Mouse (Mus musculus) heart, embryonic 13.5 days (tissue): ENCODE results near the gene Cbll1. TPM values are rescaled to one million over a fixed set of nuclear protein-coding genes. Genes with fewer than 3 reads are reported as not detected.
A peak's percentile ranks its signal among the peaks of the same experiment; 100 is the strongest.
"Not testable (repeated sequence)": the region's sequence is repeated elsewhere in the genome, so short reads cannot be mapped to it uniquely, and the experiment has no call there.

Source experiments
- ATAC-seq: fragments of 200-750 bp; cut with Nextera tagmentation; 2 replicates; pipeline ENCODE4 v1.8.0; 2017; ENCODE audit warnings: moderate TSS enrichment; ENCODE audit not compliant: insufficient number of reproducible peaks, low FRiP score, low TSS enrichment; ENCODE audit errors: extremely low read depth
- H3K27ac ChIP-seq: fragments of 300-500 bp; sonication (generic); replicated peaks from 2 replicates; pipeline ENCODE4 v1.5.1; 2015; ENCODE audit warnings: moderate library complexity, mild to moderate bottlenecking, inconsistent platforms
- H3K27me3 ChIP-seq: fragments of 300-500 bp; sonication (generic); replicated peaks from 2 replicates; pipeline ENCODE4 v1.6.1; 2015; ENCODE audit warnings: mild to moderate bottlenecking, inconsistent platforms
- H3K36me3 ChIP-seq: fragments of 300-500 bp; sonication (generic); 2 replicates; pipeline ENCODE4 v1.6.1; 2015; ENCODE audit warnings: mild to moderate bottlenecking, inconsistent platforms
- H3K4me1 ChIP-seq: fragments of 300-500 bp; sonication (generic); 2 replicates; pipeline ENCODE4 v1.6.1; 2015; ENCODE audit warnings: inconsistent platforms
- H3K4me2 ChIP-seq: fragments of 300-500 bp; sonication (generic); 2 replicates; pipeline ENCODE4 v1.6.1; 2015; ENCODE audit warnings: inconsistent platforms, mild to moderate bottlenecking, moderate library complexity
- H3K4me3 ChIP-seq: fragments of 300-500 bp; sonication (generic); 2 replicates; pipeline ENCODE4 v1.5.1; 2015; ENCODE audit warnings: moderate library complexity, mild to moderate bottlenecking, inconsistent platforms
- H3K9ac ChIP-seq: fragments of 300-500 bp; sonication (generic); 2 replicates; pipeline ENCODE4 v1.6.1; 2015; ENCODE audit warnings: inconsistent platforms, mild to moderate bottlenecking, moderate library complexity
- H3K9me3 ChIP-seq: fragments of 300-500 bp; sonication (generic); 2 replicates; pipeline ENCODE4 v1.6.1; 2016; ENCODE audit warnings: inconsistent platforms
- WGBS: fragments of 180-500 bp; shearing (Covaris S2); methylation state at CpG from one replicate; pipeline ENCODE4 v1.1.7; 2015; ENCODE audit warnings: mixed read lengths; 5-methylcytosine and 5-hydroxymethylcytosine counted together
- polyA plus RNA-seq: library from polyadenylated mRNA; unstranded; fragments of >200 nt; fragmentation: Nextera tagmentation; extraction: Ambion mirVana; gene quantifications from 2 replicates; pipeline ENCODE4 v1.2.1, GENCODE M21; 2015

The Cbll1 gene
- polyA plus RNA-seq, 1 experiment from 2014 or later, result 8.4 TPM

DNA sequence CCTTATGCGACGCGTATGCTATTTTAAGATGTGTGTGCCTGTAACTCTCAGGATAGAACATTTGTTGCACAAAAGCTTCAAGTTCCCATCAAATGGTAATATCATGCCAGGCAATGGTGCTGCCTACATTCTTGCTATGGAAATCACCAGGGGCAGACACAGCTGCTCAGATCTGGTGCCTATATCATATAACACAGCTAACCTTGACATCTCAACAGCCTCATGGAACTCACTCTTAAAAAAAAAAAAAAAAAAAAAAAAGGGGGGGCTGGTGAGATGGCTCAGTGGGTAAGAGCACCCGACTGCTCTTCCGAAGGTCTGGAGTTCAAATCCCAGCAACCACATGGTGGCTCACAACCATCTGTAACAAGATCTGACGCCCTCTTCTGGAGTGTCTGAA is 21.2 kb downstream of the Cbll1 start:
- not testable (repeated sequence) for H3K36me3 ChIP-seq, H3K27me3 ChIP-seq, H3K4me1 ChIP-seq, H3K4me2 ChIP-seq, H3K9ac ChIP-seq, H3K9me3 ChIP-seq, H3K27ac ChIP-seq, H3K4me3 ChIP-seq, ATAC-seq
- 88% methylated on average over 4 of the region's 6 CpGs for WGBS

DNA sequence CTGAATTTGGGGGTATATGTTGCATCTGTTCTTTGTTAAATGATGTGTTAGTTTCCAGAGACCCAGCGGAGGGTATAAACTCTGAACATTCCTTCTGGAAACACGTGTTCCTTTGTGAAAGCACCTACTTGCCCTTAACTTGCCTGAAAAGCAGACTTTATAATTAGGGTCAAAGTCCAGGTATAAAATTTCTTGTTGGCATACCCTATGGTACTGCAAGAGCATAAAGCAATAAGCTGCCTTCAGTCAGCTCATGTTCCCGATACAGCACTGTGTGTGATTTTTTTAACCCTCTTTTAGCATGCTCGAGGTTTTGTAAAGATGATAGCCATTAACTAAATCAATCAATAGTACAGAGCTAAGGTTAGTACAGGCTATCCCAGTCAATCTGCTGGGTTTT is 36.8 kb downstream of the Cbll1 start:
- WGBS, result 73% methylated on average over 4 of the region's 4 CpGs
- no peaks in the 10 kb centered on the region for H3K9me3 ChIP-seq
- no peak overlapping the region for H3K27ac ChIP-seq
- H3K36me3 ChIP-seq, result no peaks in the 10 kb centered on the region
- no peak overlapping the region for H3K4me2 ChIP-seq
- 0 out of 2 replicates have a peak, but pooled peaks cover 4% of the 10 kb centered on the region for H3K4me1 ChIP-seq
- H3K27me3 ChIP-seq, result no peaks in the 10 kb centered on the region
- no peak overlapping the region for H3K9ac ChIP-seq
- ATAC-seq, result no peak
- H3K4me3 ChIP-seq, result no peak overlapping the region

DNA sequence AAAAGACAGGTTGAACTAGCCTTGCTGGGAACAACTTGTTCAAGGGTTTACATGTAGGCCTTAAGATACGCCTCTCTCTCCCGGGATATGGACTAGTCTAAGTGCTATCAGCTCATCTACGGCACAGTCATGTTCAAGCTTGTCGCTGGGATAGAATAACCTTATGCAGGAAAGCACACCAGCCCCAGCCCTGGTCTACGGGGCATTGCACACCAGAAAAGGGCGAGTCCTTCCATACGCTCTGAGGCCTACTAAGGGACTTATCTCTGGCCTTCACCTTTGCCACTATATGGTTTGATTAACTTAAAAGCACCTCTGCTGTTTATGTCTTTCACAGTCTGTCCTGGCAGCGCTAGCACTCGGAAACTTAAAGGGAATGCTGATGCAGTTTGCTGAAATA is 38.0 kb downstream of the Cbll1 start:
- Histone ChIP-seq H3K9ac (no peak overlapping the region), H3K4me3 (no peak overlapping the region), H3K4me2 (no peak overlapping the region), H3K9me3 (no peaks in the 10 kb centered on the region), H3K27me3 (no peaks in the 10 kb centered on the region), H3K27ac (no peak overlapping the region), H3K4me1 (0 out of 2 replicates have a peak, but pooled peaks cover 4% of the 10 kb centered on the region), H3K36me3 (no peaks in the 10 kb centered on the region)
- ATAC-seq, result no peak
- 86% methylated on average over 9 of the region's 9 CpGs for WGBS

DNA sequence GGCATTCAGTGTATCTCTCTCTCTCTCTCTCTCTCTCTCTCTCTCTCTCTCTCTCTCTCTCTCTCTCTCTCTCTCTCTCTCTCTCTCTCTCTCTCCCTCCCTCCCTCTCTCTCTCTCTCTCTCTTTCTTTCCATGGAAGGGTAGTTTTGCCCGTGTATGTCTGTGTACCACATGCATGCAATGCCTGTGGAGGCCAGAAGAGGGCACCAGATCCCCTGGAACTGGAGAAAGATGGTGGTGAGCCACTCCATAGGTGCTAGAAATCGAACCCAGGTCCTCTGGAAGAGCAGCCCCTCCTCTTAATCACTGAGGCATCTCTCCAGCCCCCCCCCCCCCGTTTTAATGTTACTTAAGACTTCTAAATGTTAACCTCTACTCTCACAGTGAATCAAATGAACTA is 39.1 kb downstream of the Cbll1 start:
- not testable (repeated sequence) for H3K9ac ChIP-seq, H3K27me3 ChIP-seq, H3K9me3 ChIP-seq, H3K4me3 ChIP-seq, H3K27ac ChIP-seq, H3K4me2 ChIP-seq, H3K4me1 ChIP-seq, ATAC-seq, H3K36me3 ChIP-seq
- 38% methylated on average over 3 of the region's 3 CpGs for WGBS

DNA sequence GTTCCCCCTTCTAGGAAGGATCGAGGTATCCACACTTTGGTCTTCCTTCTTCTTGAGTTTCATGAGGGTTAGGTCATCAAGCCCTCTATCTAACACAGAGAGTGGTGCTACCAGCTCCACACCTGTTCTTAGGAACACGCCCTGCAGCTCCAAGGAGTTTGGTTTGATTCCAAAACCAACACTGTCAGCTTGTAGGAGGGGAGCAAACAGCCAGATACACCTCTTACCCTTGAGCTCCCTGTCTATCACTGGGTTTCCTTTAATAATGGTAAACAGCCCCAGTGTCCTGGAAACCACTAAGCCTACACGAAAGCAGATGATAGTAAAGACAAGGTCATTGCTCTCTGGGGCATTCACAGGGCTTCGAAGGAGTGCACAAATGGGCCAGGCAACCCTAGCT is 40.9 kb downstream of the Cbll1 start:
- Histone ChIP-seq H3K4me1 (no peaks in the 10 kb centered on the region), H3K27ac (no peak overlapping the region), H3K36me3 (no peaks in the 10 kb centered on the region), H3K27me3 (no peaks in the 10 kb centered on the region), H3K9ac (no peak overlapping the region), H3K4me2 (no peak overlapping the region), H3K9me3 (no peaks in the 10 kb centered on the region), H3K4me3 (no peak overlapping the region)
- WGBS, result 61% methylated on average over 4 of the region's 4 CpGs
- ATAC-seq, result no peak

DNA sequence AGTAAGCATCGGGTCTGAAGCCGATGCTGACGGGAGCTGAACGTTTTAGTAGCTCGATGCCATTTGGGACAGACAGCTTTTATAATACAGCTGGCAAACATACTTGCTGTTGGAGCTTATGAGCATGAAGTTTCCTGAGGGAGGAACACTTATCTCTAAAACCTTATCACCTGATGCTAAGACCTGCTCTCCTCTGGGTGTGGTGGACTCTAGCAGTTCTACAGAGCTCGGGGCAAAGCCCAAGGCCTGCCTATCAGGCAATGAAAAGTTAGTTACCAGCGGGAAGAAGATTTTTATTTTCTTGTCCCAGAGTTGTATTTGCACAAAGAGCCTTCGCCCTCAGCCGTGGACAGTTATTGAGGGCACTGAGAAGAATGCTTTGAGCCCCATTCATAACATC is 43.1 kb downstream of the Cbll1 start:
- H3K27me3 ChIP-seq, result no peaks in the 10 kb centered on the region
- ATAC-seq, result no peak
- H3K4me3 ChIP-seq, result no peak overlapping the region
- H3K4me2 ChIP-seq, result no peak overlapping the region
- no peaks in the 10 kb centered on the region for H3K36me3 ChIP-seq
- no peak overlapping the region for H3K27ac ChIP-seq
- no peak overlapping the region for H3K9ac ChIP-seq
- 74% methylated on average over 9 of the region's 9 CpGs for WGBS
- no peaks in the 10 kb centered on the region for H3K9me3 ChIP-seq
- H3K4me1 ChIP-seq, result no peaks in the 10 kb centered on the region

DNA sequence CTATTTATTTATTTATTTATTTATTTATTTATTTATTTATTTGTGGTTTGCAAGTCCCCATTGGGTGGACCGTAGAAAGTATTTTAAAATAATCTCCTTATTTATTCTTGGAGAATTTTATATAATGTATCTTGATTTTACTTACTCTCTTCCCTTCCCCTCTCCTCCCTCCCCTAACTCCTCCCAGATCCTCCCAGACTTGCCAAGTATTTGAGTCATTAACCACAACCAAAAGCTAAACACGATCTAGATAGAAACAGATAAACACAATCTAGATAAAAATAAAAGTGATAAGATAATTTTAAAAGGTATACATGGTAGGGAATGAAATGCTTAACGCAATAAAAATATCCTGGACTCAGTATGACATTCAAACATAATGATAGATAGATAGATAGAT is 50.1 kb downstream of the Cbll1 start:
- no peaks in the 10 kb centered on the region for H3K36me3 ChIP-seq
- H3K4me1 ChIP-seq, result peaks cover 6% of the 10 kb centered on the region
- no peak overlapping the region for H3K9ac ChIP-seq
- WGBS, result 71% methylated on average over 3 of the region's 3 CpGs
- no peak overlapping the region for H3K27ac ChIP-seq
- H3K27me3 ChIP-seq, result no peaks in the 10 kb centered on the region; the same call in 1 of the 2 replicates
- ATAC-seq, result no peak
- no peak overlapping the region for H3K4me2 ChIP-seq
- no peaks in the 10 kb centered on the region for H3K9me3 ChIP-seq
- no peak overlapping the region for H3K4me3 ChIP-seq

DNA sequence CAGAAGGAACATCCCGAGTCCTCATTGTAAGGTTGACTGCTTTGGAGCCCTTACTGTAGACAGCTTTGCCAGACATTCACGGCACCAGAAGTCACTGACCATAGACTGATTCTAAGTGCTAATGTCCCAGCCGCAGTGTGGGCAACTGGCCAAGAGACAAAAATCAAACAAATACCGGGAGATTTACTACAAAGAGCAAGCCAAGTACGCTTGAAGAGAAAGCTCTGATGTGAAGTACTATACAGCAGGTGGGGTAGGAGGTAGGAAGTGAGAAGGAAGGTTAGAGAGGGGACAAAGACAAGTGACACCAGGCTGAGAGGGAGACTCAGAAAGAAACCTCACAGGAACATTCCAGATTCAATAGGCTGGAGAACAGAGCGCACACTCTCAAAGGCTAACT is 54.6 kb downstream of the Cbll1 start:
- ATAC-seq, result no peak
- 55% methylated on average over 6 of the region's 6 CpGs for WGBS
- Histone ChIP-seq H3K4me2 (peak overlapping the region; percentile 70), H3K27ac (no peak overlapping the region), H3K9me3 (no peaks in the 10 kb centered on the region), H3K4me3 (no peak overlapping the region), H3K4me1 (peaks cover 18% of the 10 kb centered on the region), H3K36me3 (no peaks in the 10 kb centered on the region), H3K27me3 (peaks cover 6% of the 10 kb centered on the region; the same call in 1 of the 2 replicates), H3K9ac (no peak overlapping the region)

DNA sequence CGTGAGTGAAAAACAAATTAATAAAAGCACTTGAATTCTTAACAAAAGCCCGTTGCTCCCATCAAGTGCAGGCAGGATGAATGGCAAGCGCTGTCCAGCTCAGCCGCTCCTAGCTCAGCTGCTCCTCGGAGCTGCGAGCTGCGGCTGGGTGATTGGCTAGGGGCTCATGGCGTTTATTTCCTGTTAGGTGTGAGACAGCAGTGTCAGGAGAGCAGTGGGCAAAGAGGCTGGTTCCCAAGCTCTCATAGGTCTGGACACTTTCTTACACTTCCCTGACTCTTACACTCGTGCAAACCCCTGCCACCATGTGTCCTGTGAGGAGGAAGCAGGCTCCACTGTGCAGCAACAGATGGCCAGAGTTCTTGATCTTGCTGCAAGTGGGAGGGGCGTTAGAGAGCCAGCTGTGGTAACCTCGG is 55.3 kb downstream of the Cbll1 start:
- Histone ChIP-seq H3K4me1 (peaks cover 18% of the 10 kb centered on the region), H3K27me3 (peaks cover 6% of the 10 kb centered on the region; the same call in 1 of the 2 replicates), H3K36me3 (no peaks in the 10 kb centered on the region), H3K4me3 (peak overlapping the region; percentile 42), H3K9me3 (no peaks in the 10 kb centered on the region), H3K27ac (no peak overlapping the region), H3K9ac (no peak overlapping the region), H3K4me2 (peak overlapping the region; percentile 70)
- ATAC-seq, result no peak; the same call in 1 of the 2 replicates
- WGBS, result 1% methylated on average over 11 of the region's 11 CpGs

DNA sequence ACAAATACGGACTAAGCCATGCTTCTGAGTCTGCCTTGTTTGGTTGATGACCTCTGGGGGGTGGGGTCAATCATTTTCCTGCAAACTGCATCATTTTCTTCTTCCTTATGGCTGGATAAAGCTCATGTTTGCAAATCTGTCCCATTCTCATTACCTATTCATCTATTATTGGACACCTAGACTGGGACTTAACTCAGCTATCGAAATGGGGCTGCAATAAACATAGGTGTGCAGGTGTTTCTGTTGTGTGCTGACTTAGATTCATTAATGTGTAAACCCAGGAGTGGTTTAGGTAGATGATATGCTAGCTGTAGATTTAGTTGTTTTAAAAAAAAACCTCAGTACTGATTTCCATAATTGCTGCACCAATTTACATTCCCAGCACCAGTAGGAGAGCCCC is 59.8 kb downstream of the Cbll1 start:
- Histone ChIP-seq H3K4me1 (peaks cover 21% of the 10 kb centered on the region), H3K27me3 (0 out of 2 replicates have a peak, but pooled peaks cover 6% of the 10 kb centered on the region), H3K4me3 (no peak overlapping the region), H3K9me3 (no peaks in the 10 kb centered on the region), H3K4me2 (no peak overlapping the region), H3K9ac (no peak overlapping the region), H3K27ac (no peak overlapping the region), H3K36me3 (no peaks in the 10 kb centered on the region)
- WGBS, result 80% methylated on average over 2 of the region's 2 CpGs
- no peak for ATAC-seq

DNA sequence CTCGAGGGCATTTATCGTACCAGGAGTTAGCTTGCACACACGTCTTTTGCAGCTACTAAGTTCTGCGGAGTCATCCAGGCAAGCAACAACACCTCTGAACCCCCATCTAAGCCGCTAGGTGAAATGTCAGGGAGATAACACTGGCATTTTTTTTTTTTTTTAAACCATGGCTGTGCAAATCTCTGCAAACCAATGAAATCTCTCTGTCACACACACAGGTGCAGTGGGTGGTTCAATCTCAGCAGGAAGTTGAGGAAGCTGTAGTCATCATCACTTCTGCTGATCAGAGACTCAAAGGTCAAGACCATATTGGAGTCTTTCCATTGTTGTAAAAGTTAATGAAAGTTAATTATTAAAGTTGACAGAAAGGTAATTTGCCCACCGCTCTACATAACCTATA is 61.6 kb downstream of the Cbll1 start:
- H3K9me3 ChIP-seq, result no peaks in the 10 kb centered on the region
- 0 out of 2 replicates have a peak, but pooled peaks cover 6% of the 10 kb centered on the region for H3K27me3 ChIP-seq
- H3K4me1 ChIP-seq, result 0 out of 2 replicates have a peak, but pooled peaks cover 7% of the 10 kb centered on the region
- ATAC-seq, result no peak
- H3K9ac ChIP-seq, result no peak overlapping the region
- 44% methylated on average over 6 of the region's 6 CpGs for WGBS
- H3K36me3 ChIP-seq, result no peaks in the 10 kb centered on the region
- no peak overlapping the region for H3K4me2 ChIP-seq
- no peak overlapping the region for H3K27ac ChIP-seq
- no peak overlapping the region for H3K4me3 ChIP-seq
